Mouse (Mus musculus): ENCODE measurements around the gene Ube2d1. TPM values are rescaled to one million over a fixed set of nuclear protein-coding genes. Genes with fewer than 3 reads are reported as not detected.

Ube2d1 gene
- polyA plus RNA-seq, 1 experiment from 2014 or later, result 65.2 TPM

DNA sequence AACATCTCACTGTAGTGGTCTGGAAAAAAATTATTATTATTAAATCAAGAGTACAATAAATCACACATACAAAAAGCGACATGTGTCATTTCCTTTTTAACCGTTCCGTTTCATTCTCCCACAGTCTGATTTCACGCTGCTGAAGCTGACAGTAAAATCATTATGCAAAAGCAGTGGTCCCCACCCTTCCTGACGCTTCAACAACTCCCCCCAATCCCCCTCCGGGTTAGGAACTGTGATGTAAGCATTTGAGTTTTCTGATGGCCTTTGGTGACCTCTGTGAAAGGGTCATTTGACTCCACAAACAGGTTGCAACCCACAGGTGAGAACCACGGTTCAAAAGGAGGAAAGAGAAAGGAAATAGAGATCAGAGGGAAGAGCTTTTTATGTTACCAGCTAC, 38.1 kb downstream of the Ube2d1 start:
- peaks cover 5% of the 10 kb centered on the region; the same call in 1 of the 2 replicates for H3K4me1 ChIP-seq
- H3K9me3 ChIP-seq, result no peaks in the 10 kb centered on the region
- no peaks in the 10 kb centered on the region for H3K27me3 ChIP-seq (ENCODE audit: insufficient read depth, poor library complexity, severe bottlenecking)
- no peaks in the 10 kb centered on the region for H3K36me3 ChIP-seq
- WGBS, result 54% methylated on average over 7 of the region's 7 CpGs
- no peak overlapping the region for H3K27ac ChIP-seq
- H3K4me3 ChIP-seq, result no peak overlapping the region
- DNase-seq (ENCODE audit: low spot score), result peak; percentile 27

DNA sequence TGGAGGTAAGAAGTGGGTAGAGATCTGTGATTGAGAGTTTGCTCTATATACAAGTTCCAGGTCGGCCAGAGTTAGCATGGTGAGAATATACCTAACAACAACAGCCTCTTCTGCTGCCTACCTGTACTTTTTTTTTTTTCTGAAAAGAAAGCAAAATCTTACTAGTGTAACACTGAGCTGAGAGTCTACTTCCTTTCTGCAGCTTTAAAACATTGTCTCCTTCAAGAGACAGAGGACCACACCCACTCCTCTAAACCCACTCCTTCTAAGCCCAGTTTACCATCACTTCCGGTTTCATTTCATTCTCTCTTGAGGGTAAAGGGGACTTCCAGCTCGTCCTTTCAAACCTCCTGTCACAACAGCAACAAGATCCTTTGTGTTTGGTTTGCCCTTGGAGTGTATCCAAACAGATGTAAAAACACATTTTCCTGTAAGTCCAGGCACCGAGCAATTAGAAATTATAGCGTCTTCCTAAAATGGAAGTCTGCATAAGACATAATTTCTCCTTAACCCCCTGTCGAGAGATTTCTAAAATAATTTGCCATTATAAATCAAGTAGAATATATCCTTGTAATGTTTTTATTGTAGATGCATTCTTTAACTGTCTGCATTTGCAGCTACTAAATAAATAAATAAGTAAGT, 45.5 kb downstream of the Ube2d1 start:
- Histone ChIP-seq H3K9me3 (no peaks in the 10 kb centered on the region), H3K4me1 (peaks cover 11% of the 10 kb centered on the region; the same call in 1 of the 2 replicates), H3K36me3 (peaks cover 11% of the 10 kb centered on the region), H3K27me3 (ENCODE audit: insufficient read depth, poor library complexity, severe bottlenecking) (peaks cover 5% of the 10 kb centered on the region; the same call in 1 of the 2 replicates), H3K4me3 (no peak overlapping the region), H3K27ac (no peak overlapping the region)
- WGBS, result 66% methylated on average over 6 of the region's 6 CpGs
- no peak for DNase-seq (ENCODE audit: low spot score)

DNA sequence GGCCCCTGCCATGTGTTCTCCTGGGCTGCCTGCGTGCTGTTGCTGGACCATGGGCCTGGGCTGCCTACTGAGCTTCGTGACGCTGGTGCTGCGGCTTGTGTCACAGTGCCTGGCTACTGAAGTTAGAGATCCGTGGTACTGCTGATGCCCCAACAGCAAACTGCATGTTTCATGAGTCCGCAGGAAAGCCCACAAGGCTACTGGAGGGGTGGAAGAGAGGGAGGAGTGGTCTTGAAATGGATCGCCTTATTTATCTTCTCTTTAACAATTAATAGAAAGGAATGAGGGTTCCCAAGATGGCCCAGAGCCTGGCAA, 46.9 kb downstream of the Ube2d1 start, which contains the start of gene Tfam:
Gene Tfam (minus strand): TSS at position 41 of the 315 bp plus-strand sequence.
- WGBS, result 6% methylated on average over 7 of the region's 7 CpGs
- H3K4me3 ChIP-seq, result peak within 1 kb of the TSS; percentile 82
- peak within 1 kb of the TSS; percentile 93 for H3K27ac ChIP-seq
- DNase-seq (ENCODE audit: low spot score), result no peak
- peaks cover 25% of the 10 kb centered on the region for H3K36me3 ChIP-seq
- H3K27me3 ChIP-seq (ENCODE audit: insufficient read depth, poor library complexity, severe bottlenecking), result peaks cover 5% of the 10 kb centered on the region; the same call in 1 of the 2 replicates
- peaks cover 11% of the 10 kb centered on the region; the same call in 1 of the 2 replicates for H3K4me1 ChIP-seq
- H3K9me3 ChIP-seq, result no peaks in the 10 kb centered on the region

DNA sequence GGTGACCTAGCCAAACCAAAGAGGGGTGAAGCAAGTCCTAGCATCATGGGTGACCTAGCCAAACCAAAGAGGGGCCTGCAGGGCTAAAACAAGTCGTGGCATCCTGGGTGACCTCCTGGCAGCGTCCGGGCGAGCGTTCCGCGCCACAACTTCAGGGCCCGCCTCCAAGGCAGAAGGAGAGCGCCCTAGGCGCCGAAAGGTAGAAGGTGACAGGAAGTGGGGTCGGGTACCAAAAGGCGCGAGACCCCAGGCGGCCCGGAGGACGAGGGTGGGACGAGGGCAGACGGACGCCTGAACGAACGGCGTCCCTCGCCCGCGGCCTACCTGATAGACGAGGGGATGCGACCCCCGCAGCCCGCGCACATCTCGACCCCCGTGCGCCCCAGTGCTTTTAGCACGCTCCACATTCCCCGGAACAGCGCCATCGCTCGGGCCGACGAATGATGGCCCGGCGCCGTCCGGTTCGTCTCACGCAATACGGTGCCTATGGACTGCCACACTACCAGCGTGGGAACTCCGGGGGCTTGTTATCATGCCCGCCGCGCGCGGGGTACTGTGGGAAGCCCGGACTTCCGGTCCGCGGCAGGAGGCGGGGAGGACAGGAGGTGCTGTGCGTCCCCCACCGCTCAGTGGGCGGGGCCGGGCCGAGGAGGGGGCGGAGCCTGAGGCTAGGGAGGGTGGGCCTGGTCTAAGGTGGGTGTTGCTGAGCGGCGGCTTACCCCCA, 47.4 kb downstream of the Ube2d1 start:
- Histone ChIP-seq H3K36me3 (peaks cover 30% of the 10 kb centered on the region), H3K27ac (peak overlapping the region; percentile 93), H3K27me3 (ENCODE audit: insufficient read depth, poor library complexity, severe bottlenecking) (peaks cover 5% of the 10 kb centered on the region; the same call in 1 of the 2 replicates), H3K4me1 (peaks cover 11% of the 10 kb centered on the region; the same call in 1 of the 2 replicates), H3K4me3 (peak overlapping the region; percentile 82), H3K9me3 (no peaks in the 10 kb centered on the region)
- peak; percentile 99 for DNase-seq (ENCODE audit: low spot score)
- under 1% methylated on average over 68 of the region's 68 CpGs for WGBS

DNA sequence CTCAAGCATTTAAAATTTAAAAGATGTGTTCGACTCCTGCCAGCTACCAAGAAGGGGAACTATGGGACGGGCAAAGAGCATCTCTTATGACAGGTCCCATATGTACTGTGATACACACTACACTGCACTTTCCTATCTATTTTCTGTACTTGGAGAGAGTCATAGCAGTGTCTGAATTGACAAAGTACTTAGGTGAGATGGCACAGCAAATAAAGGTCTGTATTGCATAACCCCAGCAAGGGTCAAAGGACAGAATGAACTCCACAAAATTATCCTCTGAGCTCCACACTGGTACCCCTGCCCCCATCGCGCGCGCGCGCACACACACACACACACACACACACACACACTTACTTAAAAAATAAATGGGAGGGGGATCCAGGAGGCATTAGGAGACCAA, 51.0 kb downstream of the Ube2d1 start:
- Histone ChIP-seq H3K27ac (no peak overlapping the region), H3K9me3 (no peaks in the 10 kb centered on the region), H3K4me1 (peaks cover 11% of the 10 kb centered on the region; the same call in 1 of the 2 replicates), H3K27me3 (ENCODE audit: insufficient read depth, poor library complexity, severe bottlenecking) (no peaks in the 10 kb centered on the region), H3K4me3 (no peak overlapping the region), H3K36me3 (peaks cover 58% of the 10 kb centered on the region)
- 96% methylated on average over 8 of the region's 8 CpGs for WGBS
- no peak for DNase-seq (ENCODE audit: low spot score)

DNA sequence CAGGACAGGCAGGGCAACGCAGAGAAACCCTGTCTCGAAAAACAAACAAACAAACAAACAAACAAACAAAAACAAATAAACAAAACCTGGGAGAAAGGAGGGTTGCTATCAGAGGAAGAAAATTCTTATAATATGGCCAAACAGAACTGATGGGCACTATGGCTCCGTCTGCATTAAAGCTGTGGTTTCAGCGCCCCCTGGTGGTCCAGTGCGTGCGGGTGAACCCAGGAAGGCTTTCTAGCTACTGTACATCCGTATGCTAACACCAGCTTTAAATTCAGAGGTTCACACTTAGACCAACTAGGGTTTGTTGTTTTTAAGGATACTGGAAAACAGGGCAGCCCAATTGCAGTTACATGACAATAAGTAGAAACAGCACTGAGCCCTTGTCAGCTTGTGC, 59.2 kb downstream of the Ube2d1 start:
- Histone ChIP-seq H3K27me3 (ENCODE audit: insufficient read depth, poor library complexity, severe bottlenecking) (no peaks in the 10 kb centered on the region), H3K27ac (no peak overlapping the region), H3K4me3 (no peak overlapping the region), H3K9me3 (no peaks in the 10 kb centered on the region), H3K4me1 (no peaks in the 10 kb centered on the region), H3K36me3 (peaks cover 82% of the 10 kb centered on the region)
- peak; percentile 85 for DNase-seq (ENCODE audit: low spot score)
- WGBS, result 40% methylated on average over 7 of the region's 7 CpGs

DNA sequence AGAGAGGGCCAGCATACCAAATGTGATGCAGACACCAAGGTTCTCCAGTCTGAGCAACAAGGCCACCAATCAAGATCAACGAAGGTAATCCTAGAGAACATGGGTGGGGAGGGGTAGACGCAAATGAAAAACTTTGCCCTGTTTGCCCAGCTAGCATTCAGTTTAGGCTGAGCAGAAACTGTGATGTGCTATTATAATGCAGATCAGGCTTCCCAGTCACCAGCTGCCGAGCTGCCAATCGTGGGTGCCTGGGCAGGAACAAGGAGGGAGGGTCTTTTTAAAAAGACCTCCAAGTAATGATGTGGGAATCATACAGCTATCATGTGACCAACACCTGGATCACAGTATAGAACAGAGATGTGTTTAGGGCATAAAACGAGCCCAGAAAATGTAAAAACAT, 62.0 kb downstream of the Ube2d1 start:
- 85% methylated on average over 5 of the region's 5 CpGs for WGBS
- H3K4me3 ChIP-seq, result no peak overlapping the region
- no peak for DNase-seq (ENCODE audit: low spot score)
- H3K36me3 ChIP-seq, result peaks cover 56% of the 10 kb centered on the region
- peaks cover 10% of the 10 kb centered on the region; the same call in 1 of the 2 replicates for H3K4me1 ChIP-seq
- no peaks in the 10 kb centered on the region for H3K27me3 ChIP-seq (ENCODE audit: insufficient read depth, poor library complexity, severe bottlenecking)
- H3K27ac ChIP-seq, result no peak overlapping the region
- no peaks in the 10 kb centered on the region for H3K9me3 ChIP-seq

DNA sequence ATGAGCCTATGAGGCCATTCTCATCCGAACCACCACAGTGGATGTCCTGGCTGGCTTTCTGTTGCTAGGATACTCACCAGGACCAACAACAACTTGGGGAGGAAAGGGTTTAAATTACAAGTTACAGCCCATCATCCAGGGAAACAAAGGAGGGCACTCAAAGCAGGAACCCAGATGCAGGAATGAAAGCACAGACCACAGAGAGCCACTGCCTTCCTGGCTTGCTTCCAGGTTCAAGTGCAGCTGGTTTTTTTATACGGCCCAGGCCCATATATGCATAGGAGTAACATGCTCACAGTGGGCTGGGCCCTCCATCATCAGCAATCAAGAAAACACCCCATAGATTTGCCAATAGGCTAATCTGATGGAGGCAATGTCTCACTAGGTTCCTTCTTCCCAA, 62.4 kb downstream of the Ube2d1 start:
- no peak for DNase-seq (ENCODE audit: low spot score)
- H3K9me3 ChIP-seq, result no peaks in the 10 kb centered on the region
- 86% methylated on average over 2 of the region's 2 CpGs for WGBS
- no peak overlapping the region for H3K4me3 ChIP-seq
- no peak overlapping the region for H3K27ac ChIP-seq
- H3K36me3 ChIP-seq, result peaks cover 52% of the 10 kb centered on the region
- H3K4me1 ChIP-seq, result peaks cover 15% of the 10 kb centered on the region; the same call in 1 of the 2 replicates
- no peaks in the 10 kb centered on the region for H3K27me3 ChIP-seq (ENCODE audit: insufficient read depth, poor library complexity, severe bottlenecking)

DNA sequence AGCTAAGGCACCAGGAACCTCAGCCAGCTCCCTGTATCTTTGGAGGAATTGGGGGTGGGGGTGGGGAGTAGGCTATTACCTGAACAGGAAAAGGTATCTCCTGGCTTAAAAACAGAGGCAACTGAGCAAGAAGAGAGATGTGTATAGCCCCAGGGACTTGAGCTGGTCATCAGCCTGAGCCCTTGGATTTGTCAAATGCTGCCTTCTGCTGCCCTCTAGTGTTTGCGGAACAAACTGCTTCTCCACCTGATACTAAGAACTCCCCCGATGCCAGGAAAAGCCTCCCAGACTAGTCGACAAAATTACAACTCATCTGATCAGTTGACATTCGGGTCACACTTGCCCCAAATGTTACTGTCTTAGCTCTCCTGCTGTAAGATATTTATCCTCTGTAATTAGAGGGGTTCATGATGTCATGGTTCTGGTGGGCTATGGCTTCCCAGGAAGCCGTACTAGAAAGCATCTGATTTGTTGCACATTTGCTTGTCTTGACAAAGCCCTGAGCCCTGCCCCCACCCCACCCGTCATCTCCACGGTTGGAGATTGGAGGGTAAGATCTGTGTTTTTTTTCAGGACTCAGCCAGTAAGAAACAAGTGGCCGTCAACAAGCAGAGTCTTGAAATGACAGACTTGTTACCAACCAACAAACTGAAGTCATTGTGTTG, 66.7 kb downstream of the Ube2d1 start:
- H3K36me3 ChIP-seq, result peaks cover 14% of the 10 kb centered on the region

DNA sequence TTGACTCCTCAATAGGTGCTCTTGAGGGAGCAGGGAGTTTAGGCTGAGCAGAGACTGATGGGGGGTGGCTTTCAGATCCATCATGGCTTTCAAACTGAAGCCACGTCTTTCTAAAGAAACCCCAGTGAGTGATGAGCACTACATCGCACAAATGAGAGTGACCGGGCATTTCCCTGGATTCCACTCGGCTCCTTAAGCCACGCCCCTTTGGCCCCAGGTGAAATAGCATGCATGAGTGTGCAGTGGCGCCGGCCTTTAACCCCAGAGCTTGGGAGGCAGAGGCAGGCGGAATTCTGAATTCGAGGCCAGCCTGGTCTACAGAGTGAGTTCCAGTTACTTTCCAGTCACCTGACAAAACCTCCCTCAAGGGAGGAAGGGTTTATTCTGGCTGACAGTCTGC, 69.1 kb downstream of the Ube2d1 start:
- Histone ChIP-seq H3K4me1 (peaks cover 22% of the 10 kb centered on the region; the same call in 1 of the 2 replicates), H3K36me3 (no peaks in the 10 kb centered on the region), H3K4me3 (no peak overlapping the region), H3K9me3 (no peaks in the 10 kb centered on the region), H3K27me3 (ENCODE audit: insufficient read depth, poor library complexity, severe bottlenecking) (no peaks in the 10 kb centered on the region), H3K27ac (no peak overlapping the region)
- WGBS, result 74% methylated on average over 9 of the region's 9 CpGs
- no peak for DNase-seq (ENCODE audit: low spot score)

More for the DNA sequence above, 66.7 kb downstream of the Ube2d1 start:
- Histone ChIP-seq H3K9me3 (no peaks in the 10 kb centered on the region), H3K4me3 (no peak overlapping the region), H3K27ac (no peak overlapping the region), H3K4me1 (peaks cover 22% of the 10 kb centered on the region; the same call in 1 of the 2 replicates), H3K27me3 (ENCODE audit: insufficient read depth, poor library complexity, severe bottlenecking) (no peaks in the 10 kb centered on the region)
- 14% methylated on average over 8 of the region's 8 CpGs for WGBS
- DNase-seq (ENCODE audit: low spot score), result peak; percentile 80

Data from heart, embryonic 10.5 days (tissue).